Mouse (Mus musculus) G1E (cell line): Measurements from ENCODE around the gene Exoc6. TPM values are rescaled to one million over a fixed set of nuclear protein-coding genes. Genes with fewer than 3 reads are reported as not detected.
A peak's percentile ranks its signal among the peaks of the same experiment; 100 is the strongest.

Experiments
- ATAC-seq: 2 replicates; pipeline ENCODE4 v1.8.0; 2016; ENCODE audit warnings: mild to moderate bottlenecking; ENCODE audit not compliant: insufficient number of reproducible peaks, poor library complexity, low FRiP score, severe bottlenecking; ENCODE audit errors: extremely low read depth
- DNase-seq: peaks from one replicate; pipeline ENCODE4 v3.0.0; 2012; ENCODE audit warnings: low spot score
- H3K27me3 ChIP-seq: 2 replicates; pipeline ENCODE4 v1.6.1; 2012; ENCODE audit warnings: mild to moderate bottlenecking, low read length, inconsistent platforms; ENCODE audit not compliant: insufficient read depth
- H3K36me3 ChIP-seq: replicated peaks from 2 replicates; pipeline ENCODE3; 2012; ENCODE audit warnings: mild to moderate bottlenecking, inconsistent platforms
- H3K4me1 ChIP-seq: 2 replicates; pipeline ENCODE4 v1.6.1; 2012; ENCODE audit warnings: low read depth, low read length, inconsistent platforms, mixed read lengths; ENCODE audit not compliant: insufficient read depth
- H3K4me3 ChIP-seq: 2 replicates; pipeline ENCODE4 v1.5.1; 2012; ENCODE audit warnings: low read depth, mild to moderate bottlenecking, inconsistent platforms, low read length, moderate library complexity, mixed read lengths
- H3K9me3 ChIP-seq: replicated peaks from 2 replicates; pipeline ENCODE4 v1.6.1; 2012; ENCODE audit warnings: inconsistent platforms
- CTCF ChIP-seq: IDR thresholded peaks from 2 replicates; pipeline ENCODE4 v1.5.1; 2012; ENCODE audit warnings: low read depth, low read length, inconsistent platforms, mixed read lengths
- GATA1 ChIP-seq: IDR thresholded peaks from 2 replicates; pipeline ENCODE4 v1.6.1; 2012; ENCODE audit warnings: borderline replicate concordance, low read length, inconsistent platforms, mixed read lengths
- GATA2 ChIP-seq: IDR thresholded peaks from 2 replicates; pipeline ENCODE4 v1.6.1; 2012; ENCODE audit warnings: low read depth, low read length, inconsistent platforms, borderline replicate concordance
- POLR2AphosphoS5 ChIP-seq: IDR thresholded peaks from 2 replicates; pipeline ENCODE4 v1.6.1; 2012; ENCODE audit warnings: low read depth, low read length, inconsistent platforms; ENCODE audit not compliant: insufficient replicate concordance
- TAL1 ChIP-seq: conservative IDR thresholded peaks from 2 replicates; pipeline ENCODE4 v1.6.1; 2012; ENCODE audit warnings: low read depth, low read length, inconsistent platforms, mixed read lengths
- polyA plus RNA-seq: library from polyadenylated mRNA; stranded (reverse); fragments of >175 nt; gene quantifications from 2 replicates; pipeline ENCODE4 v1.2.3, GENCODE M21; 2012
- total RNA-seq, 2 experiments: library from RNA; stranded (forward) in 1 of 2; stranded (reverse) in 1 of 2; fragments of 200-1000 nt in 1 of 2; fragments of >200 nt in 1 of 2; fragmentation: Nextera tagmentation in 1 of 2; gene quantifications; 2 replicates each; pipeline ENCODE4 v1.2.3; 2014 to 2017

Exoc6 gene
- total RNA-seq (2014; fragmentation: Nextera tagmentation) (90.4 and 92.8 TPM in 2 replicates), total RNA-seq (2017) (100 and 117 TPM in 2 replicates), polyA plus RNA-seq (25.6 and 26.0 TPM in 2 replicates)

GRCm38 (mm10) chr19:37550101-37551039 lies at the start of gene Exoc6:
Gene Exoc6 (plus strand): TSS chr19:37550418.
- ATAC-seq = peak; percentile 8; the same call in 1 of the 2 replicates
- TF ChIP-seq GATA2 (no peak), TAL1 (no peak), CTCF (no peak), POLR2AphosphoS5 (no peak), GATA1 (no peak)
- peak; percentile 75 for DNase-seq
- Histone ChIP-seq H3K4me3 (peak within 1 kb of the TSS; percentile 93), H3K36me3 (peaks cover 26% of the 10 kb centered on the region), H3K4me1 (peaks cover 58% of the 10 kb centered on the region), H3K27me3 (no peaks in the 10 kb centered on the region), H3K9me3 (no peaks in the 10 kb centered on the region)

- ATAC-seq (no peak), DNase-seq (no peak)
- H3K4me1 ChIP-seq = peaks cover 8% of the 10 kb centered on the region
- H3K27me3 ChIP-seq = peaks cover 14% of the 10 kb centered on the region; the same call in 1 of the 2 replicates
- no peak overlapping the region for H3K4me3 ChIP-seq
- H3K36me3 ChIP-seq = no peaks in the 10 kb centered on the region
- no peak for TF ChIP-seq GATA2
- no peak for TF ChIP-seq GATA1
- TF ChIP-seq POLR2AphosphoS5 = no peak
- no peak for TF ChIP-seq TAL1
- TF ChIP-seq CTCF = no peak
- no peaks in the 10 kb centered on the region for H3K9me3 ChIP-seq
Measured at GRCm38 (mm10) chr19:37502996-37503395, 47.2 kb upstream of the Exoc6 start.

GRCm38 (mm10) chr19:37506066-37506465 lies 44.2 kb upstream of the Exoc6 start:
- TF ChIP-seq GATA2 = no peak
- TF ChIP-seq CTCF = no peak
- TF ChIP-seq GATA1 = no peak
- TF ChIP-seq TAL1 = no peak
- no peak for TF ChIP-seq POLR2AphosphoS5
- no peaks in the 10 kb centered on the region for H3K9me3 ChIP-seq
- DNase-seq (no peak), ATAC-seq (no peak)
- H3K27me3 ChIP-seq = peaks cover 14% of the 10 kb centered on the region; the same call in 1 of the 2 replicates
- H3K36me3 ChIP-seq = no peaks in the 10 kb centered on the region
- H3K4me3 ChIP-seq = no peak overlapping the region
- H3K4me1 ChIP-seq = peaks cover 18% of the 10 kb centered on the region

DNA sequence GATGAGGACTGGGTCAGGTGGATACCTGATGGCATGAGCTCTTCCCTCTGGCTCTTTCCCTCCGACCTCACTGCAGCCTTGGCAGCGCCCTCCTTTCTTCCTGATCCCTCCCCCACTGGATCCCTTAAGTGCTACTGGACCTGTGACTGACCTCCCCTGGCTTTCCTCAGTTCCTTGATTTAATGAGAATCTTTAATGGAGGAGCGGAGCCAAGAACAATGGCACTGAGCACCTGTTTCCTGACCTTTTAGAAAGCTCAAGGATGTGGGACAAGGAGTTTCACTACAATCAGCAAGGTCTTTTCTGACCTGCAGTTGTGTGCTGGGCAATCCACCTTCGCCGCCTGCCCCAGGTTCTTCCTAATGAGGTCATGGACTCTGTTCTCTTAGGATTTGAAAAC lies 43.6 kb upstream of the Exoc6 start:
- ATAC-seq (no peak), DNase-seq (no peak)
- H3K36me3 ChIP-seq = no peaks in the 10 kb centered on the region
- peaks cover 20% of the 10 kb centered on the region for H3K4me1 ChIP-seq
- TF ChIP-seq TAL1 (no peak), POLR2AphosphoS5 (no peak), GATA1 (no peak), GATA2 (no peak), CTCF (no peak)
- no peak overlapping the region for H3K4me3 ChIP-seq
- peaks cover 14% of the 10 kb centered on the region; the same call in 1 of the 2 replicates for H3K27me3 ChIP-seq
- H3K9me3 ChIP-seq = no peaks in the 10 kb centered on the region

GRCm38 (mm10) chr19:37509725-37510124 lies 40.5 kb upstream of the Exoc6 start:
- ATAC-seq (no peak), DNase-seq (peak; percentile 69)
- Histone ChIP-seq H3K27me3 (peaks cover 5% of the 10 kb centered on the region; the same call in 1 of the 2 replicates), H3K4me1 (peaks cover 23% of the 10 kb centered on the region), H3K36me3 (no peaks in the 10 kb centered on the region), H3K4me3 (no peak overlapping the region; the same call in 1 of the 2 replicates), H3K9me3 (peaks cover 3% of the 10 kb centered on the region; the same call in 1 of the 2 replicates)
- TF ChIP-seq TAL1 (no peak), CTCF (peak; percentile 75), POLR2AphosphoS5 (no peak)

GRCm38 (mm10) chr19:37514811-37515292 lies 35.4 kb upstream of the Exoc6 start:
- Histone ChIP-seq H3K4me1 (peaks cover 64% of the 10 kb centered on the region), H3K4me3 (no peak overlapping the region), H3K9me3 (peaks cover 3% of the 10 kb centered on the region; the same call in 1 of the 2 replicates), H3K27me3 (no peaks in the 10 kb centered on the region), H3K36me3 (no peaks in the 10 kb centered on the region)
- ATAC-seq (no peak), DNase-seq (no peak)
- TF ChIP-seq GATA2 (no peak), POLR2AphosphoS5 (no peak), CTCF (no peak), GATA1 (no peak), TAL1 (no peak)
